Mouse (Mus musculus): ENCODE measurements around the gene Me3.

DNA sequence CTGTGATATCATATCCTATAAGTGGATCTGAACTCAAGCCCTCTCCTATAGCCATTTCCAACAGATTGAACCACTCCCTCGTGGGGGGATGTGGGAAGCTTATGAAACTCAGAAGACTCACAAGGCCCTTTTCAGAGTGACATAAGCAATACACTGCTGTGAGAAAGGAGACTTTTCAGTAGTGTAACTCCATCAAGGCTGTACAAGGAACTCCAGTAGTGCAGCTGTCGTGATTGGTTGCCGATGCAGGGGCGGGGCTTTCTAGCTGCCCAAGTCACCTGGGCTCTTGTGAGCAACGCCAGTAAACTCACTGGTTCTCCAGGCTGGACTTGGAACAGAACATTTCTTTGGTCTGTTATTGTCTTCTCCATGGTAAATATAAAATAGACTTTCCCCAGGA is 46.5 kb downstream of the Me3 start:
- TF ChIP-seq CTCF (IDR thresholded peaks at IDR 0.05; ENCODE audit: extremely low read depth, insufficient read depth, insufficient read length, insufficient replicate concordance), result no peak
- no peak for TF ChIP-seq POLR2A (IDR thresholded peaks at IDR 0.05; ENCODE audit: low read depth, low read length)
